ENCODE assay signal across 8 mouse cellular contexts in genomic region chr2:83714783-83715182, GRCm38 (mm10). TPM values are rescaled to one million over a fixed set of nuclear protein-coding genes. Genes with fewer than 3 reads are reported as not detected.
DNase-seq lines count a peak whose midpoint lies in the region; ATAC-seq lines count a peak whose summit lies in the region.

No protein-coding gene starts in this region.

- no peak overlapping the region for H3K27ac ChIP-seq in embryonic facial prominence, embryonic 10.5 days (replicated peaks)
- H3K27ac ChIP-seq in heart, embryonic 15.5 days: no peak overlapping the region
- H3K27ac ChIP-seq in stomach, embryonic 16.5 days (ENCODE audit: low read length): no peak overlapping the region; the same call in 1 of the 2 replicates

- peak; percentile 81 for ATAC-seq in heart, embryonic 15.5 days (replicated peaks; ENCODE audit: insufficient number of reproducible peaks, insufficient read depth, low FRiP score, low read depth)
- peak; percentile 91 for ATAC-seq in stomach, embryonic 16.5 days (ENCODE audit: insufficient read depth, low FRiP score)
- no peak for ATAC-seq in inflammation-experienced regulatory T-cells, adult 6 months

- peaks cover 17% of the 10 kb centered on the region for H3K4me1 ChIP-seq in embryonic facial prominence, embryonic 10.5 days
- H3K4me1 ChIP-seq in heart, embryonic 15.5 days (replicated peaks): peaks cover 10% of the 10 kb centered on the region
- peaks cover 9% of the 10 kb centered on the region for H3K4me1 ChIP-seq in stomach, embryonic 16.5 days (ENCODE audit: control insufficient read depth, insufficient read depth, low read length)

- H3K4me3 ChIP-seq in embryonic facial prominence, embryonic 10.5 days: no peak overlapping the region
- H3K4me3 ChIP-seq in heart, embryonic 15.5 days: no peak overlapping the region
- H3K4me3 ChIP-seq in stomach, embryonic 16.5 days (replicated peaks; ENCODE audit: low read length): no peak overlapping the region

- no peaks in the 10 kb centered on the region for H3K9me3 ChIP-seq in embryonic facial prominence, embryonic 10.5 days
- no peaks in the 10 kb centered on the region for H3K9me3 ChIP-seq in heart, embryonic 15.5 days (replicated peaks)
- H3K9me3 ChIP-seq in stomach, embryonic 16.5 days (replicated peaks; ENCODE audit: control insufficient read depth, low read length): no peaks in the 10 kb centered on the region

- no peaks in the 10 kb centered on the region for H3K27me3 ChIP-seq in embryonic facial prominence, embryonic 10.5 days (replicated peaks; ENCODE audit: low read depth, poor library complexity, severe bottlenecking)
- H3K27me3 ChIP-seq in heart, embryonic 15.5 days: no peaks in the 10 kb centered on the region
- no peaks in the 10 kb centered on the region for H3K27me3 ChIP-seq in stomach, embryonic 16.5 days (ENCODE audit: control insufficient read depth, insufficient read depth, low read length)

- WGBS in embryonic facial prominence, embryonic 10.5 days: 31% methylated on average over 6 of the region's 6 CpGs
- 30% methylated on average over 6 of the region's 6 CpGs for WGBS in heart, embryonic 15.5 days
- 15% methylated on average over 6 of the region's 6 CpGs for WGBS in stomach, embryonic 16.5 days

- H3K4me2 ChIP-seq in heart, embryonic 15.5 days: 0 out of 2 replicates have a peak overlapping the region, but pooled peaks have one; percentile 10
- H3K4me2 ChIP-seq in stomach, embryonic 16.5 days (ENCODE audit: low read depth, low read length): peak overlapping the region; percentile 31; the same call in 1 of the 2 replicates

- DNase-seq in spleen, postnatal 36 days (ENCODE audit: low spot score in 2 of 2): peak; percentile 36 to 53
- no peak for DNase-seq in spleen, postnatal 4 days (ENCODE audit: low spot score in 2 of 2)
- peak; percentile 76 for DNase-seq in embryonic facial prominence, embryonic 10.5 days (ENCODE audit: low spot score)
- DNase-seq in kidney, postnatal 25 days: peak; percentile 84 to 92
- DNase-seq in lung, postnatal 25 days (ENCODE audit: low spot score): peak; percentile 77

- no peaks in the 10 kb centered on the region for H3K36me3 ChIP-seq in embryonic facial prominence, embryonic 10.5 days (replicated peaks)
- no peaks in the 10 kb centered on the region for H3K36me3 ChIP-seq in heart, embryonic 15.5 days
- H3K36me3 ChIP-seq in stomach, embryonic 16.5 days (ENCODE audit: control insufficient read depth, insufficient read depth, low read length): no peaks in the 10 kb centered on the region

- no peak overlapping the region for H3K9ac ChIP-seq in heart, embryonic 15.5 days
- no peak overlapping the region for H3K9ac ChIP-seq in stomach, embryonic 16.5 days (ENCODE audit: low read length)

RNA-seq across cellular contexts. Expression of gene Itgav, which starts 9.4 kb away (rescaled TPM):
- polyA plus RNA-seq in embryonic facial prominence, embryonic 10.5 days (2016; fragmentation: Nextera tagmentation; extraction: Ambion mirVana): 54.0 and 55.7 TPM in 2 replicates
- 54.0 and 58.7 TPM in 2 replicates for polyA plus RNA-seq in heart, embryonic 15.5 days (2015; fragmentation: Nextera tagmentation; extraction: Ambion mirVana)
- 76.8 and 77.2 TPM in 2 replicates for polyA plus RNA-seq in stomach, embryonic 16.5 days (2015; fragmentation: Nextera tagmentation; extraction: Ambion mirVana)
- polyA plus RNA-seq in inflammation-experienced regulatory T-cells, adult 6 months (2017; shearing (Covaris generic)): 10 to 100 TPM; 63.4 to 80.2 (median 77.9) TPM

Comparison
In these comparisons a context has a peak if more than half of its experiments do, and no peak if none do; other contexts are left out.
1. DNase-seq: peak in spleen, postnatal 36 days (2 of 2), embryonic facial prominence, embryonic 10.5 days (single experiment), kidney, postnatal 25 days (2 of 2) and lung, postnatal 25 days (single experiment); none in spleen, postnatal 4 days (0 of 2).